8 mouse cellular contexts compared by ENCODE assay signal in the genomic region with DNA sequence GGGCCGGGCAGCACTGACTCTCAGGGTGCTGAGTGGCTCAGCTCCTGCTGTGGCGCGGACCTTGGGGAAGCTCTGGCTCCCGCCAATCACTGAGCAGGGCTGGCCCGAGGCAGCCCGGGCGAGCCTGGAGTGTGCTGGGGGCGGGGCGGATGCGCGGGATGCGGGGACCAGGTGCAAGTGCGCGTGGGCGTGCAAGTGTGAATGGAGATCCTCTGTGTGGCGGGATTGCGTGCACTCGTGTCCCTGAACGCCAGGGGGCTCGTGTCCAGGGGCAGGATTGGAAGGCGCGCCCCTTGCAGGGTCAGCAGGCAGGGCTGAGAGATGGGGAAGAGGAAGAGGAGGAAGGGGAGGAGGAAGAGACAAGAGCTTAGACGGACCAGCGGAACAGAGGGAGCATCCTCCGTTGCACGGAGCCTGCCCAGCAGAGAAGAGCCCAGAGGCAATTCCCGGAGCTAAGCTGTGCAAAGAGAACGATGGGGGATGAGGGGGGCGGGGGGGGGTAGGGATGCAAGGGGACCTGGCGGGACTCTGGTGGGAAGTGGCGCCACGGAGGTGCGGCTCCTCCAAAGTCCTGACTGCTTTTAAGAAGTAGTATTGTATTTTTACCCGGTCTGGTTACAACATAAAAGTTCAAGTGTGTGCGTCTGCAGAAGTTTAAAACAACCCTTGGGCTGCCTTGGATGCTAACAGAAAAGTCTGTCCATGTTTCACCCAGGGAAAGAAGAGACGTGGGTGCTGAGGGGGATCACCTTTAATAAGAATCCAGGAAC. TPM values are rescaled to one million over a fixed set of nuclear protein-coding genes. Genes with fewer than 3 reads are reported as not detected.
DNase-seq lines count a peak whose midpoint lies in the region; ATAC-seq and TF ChIP-seq lines count a peak whose summit lies in the region.

No protein-coding gene starts in this region.

- peaks cover 89% of the 10 kb centered on the region for H3K27me3 ChIP-seq in kidney, embryonic 15.5 days
- peaks cover 26% of the 10 kb centered on the region for H3K27me3 ChIP-seq in lung, embryonic 14.5 days (ENCODE audit: insufficient read depth, low read length)
- H3K27me3 ChIP-seq in neural tube, embryonic 14.5 days (ENCODE audit: control insufficient read depth, insufficient read depth, low read length) = peaks cover 16% of the 10 kb centered on the region

- peak overlapping the region; percentile 89 for H3K4me2 ChIP-seq in kidney, embryonic 15.5 days
- peak overlapping the region; percentile 90 for H3K4me2 ChIP-seq in lung, embryonic 14.5 days
- H3K4me2 ChIP-seq in neural tube, embryonic 14.5 days (ENCODE audit: low read depth, low read length) = peak overlapping the region; percentile 87

- no peaks in the 10 kb centered on the region for H3K36me3 ChIP-seq in kidney, embryonic 15.5 days
- no peaks in the 10 kb centered on the region for H3K36me3 ChIP-seq in lung, embryonic 14.5 days (ENCODE audit: insufficient read depth)
- no peaks in the 10 kb centered on the region for H3K36me3 ChIP-seq in neural tube, embryonic 14.5 days (ENCODE audit: control insufficient read depth, insufficient read depth, low read length)

- H3K4me3 ChIP-seq in gastrocnemius, adult 2 months = peak overlapping the region; percentile 62
- H3K4me3 ChIP-seq in kidney, embryonic 15.5 days (replicated peaks) = peak overlapping the region; percentile 48
- H3K4me3 ChIP-seq in lung, embryonic 14.5 days (ENCODE audit: low read depth, low read length) = peak overlapping the region; percentile 47
- peak overlapping the region; percentile 41 for H3K4me3 ChIP-seq in neural tube, embryonic 14.5 days (ENCODE audit: low read depth, low read length)

- peak; percentile 48 for DNase-seq in gastrocnemius, adult 2 months
- DNase-seq in gastrocnemius, postnatal 36 days = no peak
- DNase-seq in c-Kit-positive CD71-negative TER-119-negative erythroid progenitor cells, embryonic 14.5 days (ENCODE audit: low read depth) = peak; percentile 14
- peak; percentile 73 for DNase-seq in lung, embryonic 14.5 days
- peak; percentile 68 for DNase-seq in thymus, postnatal 25 days

- WGBS in kidney, embryonic 15.5 days = under 1% methylated on average over 36 of the region's 36 CpGs
- WGBS in lung, embryonic 14.5 days = under 1% methylated on average over 36 of the region's 36 CpGs
- WGBS in neural tube, embryonic 14.5 days = under 1% methylated on average over 36 of the region's 36 CpGs

- peak; percentile 22; the same call in 1 of the 2 replicates for TF ChIP-seq CTCF in gastrocnemius, adult 2 months (IDR thresholded peaks at IDR 0.05)
- TF ChIP-seq CTCF in lung, embryonic 14.5 days (IDR thresholded peaks at IDR 0.05; ENCODE audit: low read depth) = peak; percentile 64

- H3K4me1 ChIP-seq in kidney, embryonic 15.5 days = peaks cover 26% of the 10 kb centered on the region
- H3K4me1 ChIP-seq in lung, embryonic 14.5 days (ENCODE audit: insufficient read depth) = peaks cover 2% of the 10 kb centered on the region; the same call in 1 of the 2 replicates
- peaks cover 16% of the 10 kb centered on the region; the same call in 1 of the 2 replicates for H3K4me1 ChIP-seq in neural tube, embryonic 14.5 days (ENCODE audit: control insufficient read depth, insufficient read depth, low read length)

- intact Hi-C loops in gastrocnemius, adult 2 months (cut with DNase I) = no loop called here
- intact Hi-C loops in gastrocnemius, postnatal 36 days (cut with DNase I) = no loop called here

- H3K9me3 ChIP-seq in kidney, embryonic 15.5 days (replicated peaks) = no peaks in the 10 kb centered on the region
- no peaks in the 10 kb centered on the region for H3K9me3 ChIP-seq in lung, embryonic 14.5 days (ENCODE audit: low read depth, low read length)
- no peaks in the 10 kb centered on the region for H3K9me3 ChIP-seq in neural tube, embryonic 14.5 days (ENCODE audit: control insufficient read depth, low read length)

- peak overlapping the region; percentile 29; the same call in 1 of the 2 replicates for H3K9ac ChIP-seq in kidney, embryonic 15.5 days
- peak overlapping the region; percentile 29 for H3K9ac ChIP-seq in lung, embryonic 14.5 days
- H3K9ac ChIP-seq in neural tube, embryonic 14.5 days (replicated peaks; ENCODE audit: low read depth, low read length) = peak overlapping the region; percentile 28; the same call in 1 of the 2 replicates

- peak; percentile 87 for ATAC-seq in granulocyte monocyte progenitor cell, adult 5-6 weeks (replicated peaks; ENCODE audit: poor library complexity, severe bottlenecking)
- ATAC-seq in kidney, embryonic 15.5 days (replicated peaks; ENCODE audit: low FRiP score) = peak; percentile 91
- peak; percentile 90 for ATAC-seq in lung, embryonic 14.5 days (ENCODE audit: insufficient read depth)
- ATAC-seq in neural tube, embryonic 14.5 days (ENCODE audit: low read depth) = peak; percentile 94

- no peak overlapping the region for H3K27ac ChIP-seq in gastrocnemius, adult 2 months
- H3K27ac ChIP-seq in kidney, embryonic 15.5 days = no peak overlapping the region
- peak overlapping the region; percentile 82 for H3K27ac ChIP-seq in lung, embryonic 14.5 days (ENCODE audit: low read depth)
- H3K27ac ChIP-seq in neural tube, embryonic 14.5 days (ENCODE audit: low read depth, low read length) = no peak overlapping the region

RNA-seq across cellular contexts. Expression of a gene that starts 0.7 kb away (rescaled TPM):
- total RNA-seq in gastrocnemius, adult 2 months (2021) = 1 to 10 TPM; 8.1 to 9.1 TPM
- total RNA-seq in gastrocnemius, postnatal 36 days (2021) = 10 to 100 TPM in 1 of 2 experiments, 1 to 10 TPM in 1; 9.8 to 10.7 TPM
- 32.1 and 34.3 TPM in 2 replicates for total RNA-seq in granulocyte monocyte progenitor cell, adult 5-6 weeks (2014; fragmentation: Nextera tagmentation)
- 48.3 and 64.4 TPM in 2 replicates for total RNA-seq in granulocyte monocyte progenitor cell, adult 5-6 weeks (2017)
- 6.7 and 8.4 TPM in 2 replicates for polyA plus RNA-seq in kidney, embryonic 15.5 days (2015; fragmentation: Nextera tagmentation; extraction: Ambion mirVana)
- 8.6 and 9.1 TPM in 2 replicates for polyA plus RNA-seq in lung, embryonic 14.5 days (2014; fragmentation: Nextera tagmentation; extraction: Ambion mirVana)
- 0.95 and 2.4 TPM in 2 replicates for polyA plus RNA-seq in neural tube, embryonic 14.5 days (2014; fragmentation: Nextera tagmentation; extraction: Ambion mirVana)

Comparison
In these comparisons a context has a peak if more than half of its experiments do, and no peak if none do; other contexts are left out.
1. DNase-seq: peak in gastrocnemius, adult 2 months (single experiment), c-Kit-positive CD71-negative TER-119-negative erythroid progenitor cells, embryonic 14.5 days (single experiment), lung, embryonic 14.5 days (single experiment) and thymus, postnatal 25 days (single experiment); none in gastrocnemius, postnatal 36 days (0 of 2).
2. Peak in every context shown above with its lines, with median percentiles within 50 percentile points of each other: H3K4me3 ChIP-seq, ATAC-seq, H3K4me2 ChIP-seq and H3K9ac ChIP-seq.